Mouse (Mus musculus) heart, embryonic 15.5 days (tissue): ENCODE data around the gene Cspg4. TPM values are rescaled to one million over a fixed set of nuclear protein-coding genes. Genes with fewer than 3 reads are reported as not detected.

Experiments used
- ATAC-seq: fragments of 200-750 bp; cut with Nextera tagmentation; replicated peaks from 2 replicates; pipeline ENCODE4 v1.8.0; 2017; ENCODE audit warnings: low read depth, moderate TSS enrichment; ENCODE audit not compliant: insufficient number of reproducible peaks, insufficient read depth, low FRiP score
- H3K27ac ChIP-seq: fragments of 300-500 bp; sonication (generic); 2 replicates; pipeline ENCODE4 v1.5.1; 2015; ENCODE audit warnings: mild to moderate bottlenecking, inconsistent platforms
- H3K27me3 ChIP-seq: fragments of 300-500 bp; sonication (generic); 2 replicates; pipeline ENCODE4 v1.6.1; 2015; ENCODE audit warnings: inconsistent platforms
- H3K36me3 ChIP-seq: fragments of 300-500 bp; sonication (generic); 2 replicates; pipeline ENCODE4 v1.6.1; 2015; ENCODE audit warnings: mild to moderate bottlenecking, inconsistent platforms
- H3K4me1 ChIP-seq: fragments of 300-500 bp; sonication (generic); replicated peaks from 2 replicates; pipeline ENCODE4 v1.6.1; 2015; ENCODE audit warnings: inconsistent platforms
- H3K4me2 ChIP-seq: fragments of 300-500 bp; sonication (generic); 2 replicates; pipeline ENCODE4 v1.6.1; 2015; ENCODE audit warnings: inconsistent platforms, mild to moderate bottlenecking, moderate library complexity
- H3K4me3 ChIP-seq: fragments of 300-500 bp; sonication (generic); 2 replicates; pipeline ENCODE4 v1.5.1; 2015; ENCODE audit warnings: mild to moderate bottlenecking, inconsistent platforms
- H3K9ac ChIP-seq: fragments of 300-500 bp; sonication (generic); 2 replicates; pipeline ENCODE4 v1.6.1; 2015; ENCODE audit warnings: mild to moderate bottlenecking, inconsistent platforms
- H3K9me3 ChIP-seq: fragments of 300-500 bp; sonication (generic); replicated peaks from 2 replicates; pipeline ENCODE4 v1.6.1; 2016; ENCODE audit warnings: inconsistent platforms
- WGBS: fragments of 180-500 bp; shearing (Covaris S2); methylation state at CpG from one replicate; pipeline ENCODE4 v1.1.7; 2015; ENCODE audit warnings: mixed read lengths; 5-methylcytosine and 5-hydroxymethylcytosine counted together
- polyA plus RNA-seq: library from polyadenylated mRNA; unstranded; fragments of >200 nt; fragmentation: Nextera tagmentation; extraction: Ambion mirVana; gene quantifications from 2 replicates; pipeline ENCODE4 v1.2.1, GENCODE M21; 2015

Cspg4 gene
- polyA plus RNA-seq, 1 experiment from 2014 or later = 28.9 TPM

GRCm38 (mm10) chr9:56864216-56864729, 560 bp upstream of the Cspg4 start, which contains the start of gene Odf3l1:
Gene Odf3l1, minus strand, starts transcription at chr9:56864679.
- Histone ChIP-seq H3K9ac (peak within 1 kb of the TSS; percentile 75), H3K4me2 (peak within 1 kb of the TSS; percentile 67), H3K27ac (peak within 1 kb of the TSS; percentile 91), H3K36me3 (no peaks in the 10 kb centered on the region), H3K27me3 (peaks cover 4% of the 10 kb centered on the region; the same call in 1 of the 2 replicates), H3K4me1 (peaks cover 65% of the 10 kb centered on the region), H3K9me3 (no peaks in the 10 kb centered on the region), H3K4me3 (peak within 1 kb of the TSS; percentile 63)
- 9% methylated on average over 3 of the region's 3 CpGs for WGBS
- no peak for ATAC-seq

GRCm38 (mm10) chr9:56865673-56866400, 1.0 kb downstream of the Cspg4 start:
- WGBS = 31% methylated on average over 11 of the region's 11 CpGs
- Histone ChIP-seq H3K4me3 (peak overlapping the region; percentile 63), H3K9me3 (no peaks in the 10 kb centered on the region), H3K27me3 (peaks cover 4% of the 10 kb centered on the region; the same call in 1 of the 2 replicates), H3K27ac (peak overlapping the region; percentile 91), H3K4me1 (peaks cover 68% of the 10 kb centered on the region), H3K9ac (peak overlapping the region; percentile 75), H3K4me2 (peak overlapping the region; percentile 67), H3K36me3 (no peaks in the 10 kb centered on the region)
- no peak for ATAC-seq

- Histone ChIP-seq H3K27ac (peak overlapping the region; percentile 91), H3K9ac (peak overlapping the region; percentile 75), H3K4me1 (peaks cover 71% of the 10 kb centered on the region), H3K9me3 (no peaks in the 10 kb centered on the region), H3K4me2 (peak overlapping the region; percentile 67), H3K36me3 (no peaks in the 10 kb centered on the region), H3K4me3 (peak overlapping the region; percentile 63), H3K27me3 (peaks cover 4% of the 10 kb centered on the region; the same call in 1 of the 2 replicates)
- 53% methylated on average over 5 of the region's 5 CpGs for WGBS
- ATAC-seq = no peak
Measured at GRCm38 (mm10) chr9:56866430-56866829, 1.6 kb downstream of the Cspg4 start.

GRCm38 (mm10) chr9:56868292-56868691, 3.5 kb downstream of the Cspg4 start:
- H3K4me1 ChIP-seq = peaks cover 86% of the 10 kb centered on the region
- peak overlapping the region; percentile 67 for H3K4me2 ChIP-seq
- H3K9ac ChIP-seq = peak overlapping the region; percentile 75
- H3K9me3 ChIP-seq = no peaks in the 10 kb centered on the region
- peak overlapping the region; percentile 91 for H3K27ac ChIP-seq
- H3K4me3 ChIP-seq = peak overlapping the region; percentile 63
- H3K36me3 ChIP-seq = no peaks in the 10 kb centered on the region
- H3K27me3 ChIP-seq = no peaks in the 10 kb centered on the region
- ATAC-seq = peak; percentile 73
- WGBS = 18% methylated on average over 6 of the region's 6 CpGs

- Histone ChIP-seq H3K4me3 (no peak overlapping the region), H3K27me3 (no peaks in the 10 kb centered on the region), H3K36me3 (no peaks in the 10 kb centered on the region), H3K9me3 (no peaks in the 10 kb centered on the region), H3K4me2 (no peak overlapping the region), H3K4me1 (peaks cover 86% of the 10 kb centered on the region), H3K27ac (peak overlapping the region; percentile 28; the same call in 1 of the 2 replicates), H3K9ac (no peak overlapping the region)
- 58% methylated on average over 13 of the region's 13 CpGs for WGBS
- no peak for ATAC-seq
Measured at GRCm38 (mm10) chr9:56869552-56869951, 4.7 kb downstream of the Cspg4 start.

- peak overlapping the region; percentile 3; the same call in 1 of the 2 replicates for H3K9ac ChIP-seq
- no peaks in the 10 kb centered on the region for H3K36me3 ChIP-seq
- H3K4me1 ChIP-seq = peaks cover 85% of the 10 kb centered on the region
- H3K4me3 ChIP-seq = no peak overlapping the region; the same call in 1 of the 2 replicates
- no peaks in the 10 kb centered on the region for H3K9me3 ChIP-seq
- WGBS = 19% methylated on average over 10 of the region's 10 CpGs
- H3K27ac ChIP-seq = peak overlapping the region; percentile 87
- peak overlapping the region; percentile 56 for H3K4me2 ChIP-seq
- no peaks in the 10 kb centered on the region for H3K27me3 ChIP-seq
- no peak for ATAC-seq
Measured at GRCm38 (mm10) chr9:56870778-56871177, 5.9 kb downstream of the Cspg4 start.

GRCm38 (mm10) chr9:56871191-56871590, 6.4 kb downstream of the Cspg4 start:
- Histone ChIP-seq H3K36me3 (no peaks in the 10 kb centered on the region), H3K4me1 (peaks cover 83% of the 10 kb centered on the region), H3K9me3 (no peaks in the 10 kb centered on the region), H3K4me3 (no peak overlapping the region; the same call in 1 of the 2 replicates), H3K9ac (peak overlapping the region; percentile 3; the same call in 1 of the 2 replicates), H3K27ac (peak overlapping the region; percentile 87), H3K27me3 (no peaks in the 10 kb centered on the region), H3K4me2 (peak overlapping the region; percentile 56)
- peak; percentile 27; the same call in 1 of the 2 replicates for ATAC-seq
- 10% methylated on average over 5 of the region's 5 CpGs for WGBS

- H3K4me3 ChIP-seq = no peak overlapping the region
- 72% methylated on average over 5 of the region's 5 CpGs for WGBS
- H3K27ac ChIP-seq = peak overlapping the region; percentile 87
- no peaks in the 10 kb centered on the region for H3K9me3 ChIP-seq
- peak overlapping the region; percentile 11; the same call in 1 of the 2 replicates for H3K9ac ChIP-seq
- no peak for ATAC-seq
- no peaks in the 10 kb centered on the region for H3K27me3 ChIP-seq
- H3K4me1 ChIP-seq = peaks cover 85% of the 10 kb centered on the region
- H3K4me2 ChIP-seq = no peak overlapping the region
- no peaks in the 10 kb centered on the region for H3K36me3 ChIP-seq
Measured at GRCm38 (mm10) chr9:56872105-56872903, 7.5 kb downstream of the Cspg4 start.

GRCm38 (mm10) chr9:56873097-56873496, 8.3 kb downstream of the Cspg4 start:
- H3K4me3 ChIP-seq = no peak overlapping the region
- H3K27me3 ChIP-seq = no peaks in the 10 kb centered on the region
- 25% methylated on average over 1 of the region's 1 CpGs for WGBS
- H3K4me1 ChIP-seq = peaks cover 77% of the 10 kb centered on the region
- H3K9me3 ChIP-seq = no peaks in the 10 kb centered on the region
- peak overlapping the region; percentile 87 for H3K27ac ChIP-seq
- ATAC-seq = no peak
- no peaks in the 10 kb centered on the region for H3K36me3 ChIP-seq
- H3K4me2 ChIP-seq = no peak overlapping the region; the same call in 1 of the 2 replicates
- H3K9ac ChIP-seq = 0 out of 2 replicates have a peak overlapping the region, but pooled peaks have one; percentile 11

GRCm38 (mm10) chr9:56876784-56877183, 12.0 kb downstream of the Cspg4 start:
- no peak overlapping the region for H3K4me3 ChIP-seq
- H3K4me2 ChIP-seq = no peak overlapping the region
- no peaks in the 10 kb centered on the region for H3K9me3 ChIP-seq
- ATAC-seq = no peak
- WGBS = 38% methylated on average over 9 of the region's 9 CpGs
- H3K27ac ChIP-seq = peak overlapping the region; percentile 16; the same call in 1 of the 2 replicates
- H3K36me3 ChIP-seq = no peaks in the 10 kb centered on the region
- H3K27me3 ChIP-seq = no peaks in the 10 kb centered on the region
- H3K9ac ChIP-seq = no peak overlapping the region
- H3K4me1 ChIP-seq = peaks cover 68% of the 10 kb centered on the region

- H3K36me3 ChIP-seq = no peaks in the 10 kb centered on the region
- H3K27ac ChIP-seq = no peak overlapping the region
- H3K9ac ChIP-seq = no peak overlapping the region
- no peaks in the 10 kb centered on the region for H3K27me3 ChIP-seq
- H3K4me2 ChIP-seq = no peak overlapping the region
- peaks cover 68% of the 10 kb centered on the region for H3K4me1 ChIP-seq
- no peak overlapping the region for H3K4me3 ChIP-seq
- WGBS = 71% methylated on average over 5 of the region's 5 CpGs
- no peak for ATAC-seq
- H3K9me3 ChIP-seq = no peaks in the 10 kb centered on the region
Measured at GRCm38 (mm10) chr9:56877284-56877683, 12.5 kb downstream of the Cspg4 start.
